Mouse (Mus musculus): ENCODE data around the gene Ctu2. TPM values are rescaled to one million over a fixed set of nuclear protein-coding genes. Genes with fewer than 3 reads are reported as not detected.
A peak's percentile ranks its signal among the peaks of the same experiment; 100 is the strongest.

Ctu2 gene
- total and polyA plus RNA-seq, 3 experiments = 23.8 to 63.1 (median 40.4) TPM

DNA sequence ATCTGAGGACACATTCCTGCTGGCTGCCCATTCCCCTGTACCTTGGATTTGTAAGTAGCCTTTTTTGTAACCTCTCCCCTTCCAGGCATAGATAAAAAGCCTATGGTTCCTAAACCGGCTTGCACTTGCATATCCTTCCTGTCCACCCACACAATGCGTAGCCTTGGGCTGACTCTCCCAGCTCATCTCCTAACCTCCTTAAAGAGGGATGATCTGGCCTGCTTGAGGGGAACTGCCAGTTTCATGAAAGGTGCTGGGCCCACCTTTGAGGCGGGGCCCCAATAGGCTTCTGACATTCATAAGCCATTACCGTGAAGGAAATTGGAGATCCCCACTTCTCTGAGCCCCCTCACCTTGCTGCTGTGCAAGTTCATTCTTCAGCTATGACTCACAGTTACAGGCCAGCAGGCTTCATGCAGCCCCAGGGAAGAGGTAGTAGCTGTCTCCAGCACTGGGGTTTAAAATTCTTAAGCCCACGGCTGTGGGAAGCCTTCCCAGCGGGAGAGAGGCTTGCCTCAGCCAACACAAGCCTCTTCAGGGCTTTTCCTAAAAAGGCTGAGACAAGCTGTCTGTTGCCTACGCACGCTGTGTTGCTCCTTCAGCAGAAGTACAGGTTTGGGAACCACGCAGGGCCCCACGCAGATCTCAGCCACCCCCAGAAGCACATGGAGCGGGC is 14.3 kb upstream of the Ctu2 start:
- Histone ChIP-seq H3K36me3 (replicated peaks in 1 of 2; ENCODE audit: control insufficient read depth in 1 of 2, insufficient read depth in 1 of 2, low read length in 1 of 2) (peaks cover 0 to 17% of the 10 kb centered on the region in 2 experiments), H3K4me2 (ENCODE audit: insufficient read depth, low read depth, poor library complexity, severe bottlenecking) (no peak overlapping the region), H3K27ac (ENCODE audit: insufficient read depth, low read depth) (no peak overlapping the region), H3K4me1 (ENCODE audit: control insufficient read depth in 1 of 2, insufficient read depth in 2 of 2) (peaks cover 9 to 48% of the 10 kb centered on the region in 2 experiments), H3K9me3 (replicated peaks; ENCODE audit: low read length) (peaks cover 3% of the 10 kb centered on the region), H3K27me3 (replicated peaks) (peaks cover 38% of the 10 kb centered on the region), H3K79me2 (replicated peaks; ENCODE audit: control insufficient read depth, extremely low read depth, insufficient read depth, poor library complexity, severe bottlenecking) (no peaks in the 10 kb centered on the region), H3K9ac (ENCODE audit: insufficient read depth, low read depth) (no peak overlapping the region), H3K4me3 (replicated peaks in 1 of 3; ENCODE audit: low read depth in 2 of 3, low read length in 2 of 3, poor library complexity in 1 of 3) (no peak overlapping the region)
- dilution Hi-C loops (cut with MboI; ENCODE audit: extremely low pct_ligation_motif_present, extremely low pct_unique_long_range_greater_than_20kb, low sequenced_read_pairs) = no loop called here
- TF ChIP-seq MYC (IDR thresholded peaks at IDR 0.05; ENCODE audit: low read depth, low read length) = no peak
- TF ChIP-seq SMC3 (IDR thresholded peaks at IDR 0.05; ENCODE audit: low read depth, low read length) = no peak
- TF ChIP-seq TCF12 (IDR thresholded peaks at IDR 0.05; ENCODE audit: low read depth, low read length) = 0 out of 2 replicates have a peak, but pooled peaks have one; percentile 1
- 0 out of 2 replicates have a peak, but pooled peaks have one; percentile 22 for TF ChIP-seq EP300 (IDR thresholded peaks at IDR 0.05; ENCODE audit: low read length)
- 0 out of 2 replicates have a peak, but pooled peaks have one; percentile 18 for TF ChIP-seq SIN3A (IDR thresholded peaks at IDR 0.05; ENCODE audit: low read length)
- peak; percentile 63; the same call in 1 of the 2 replicates for TF ChIP-seq IRF4 (IDR thresholded peaks at IDR 0.05; ENCODE audit: low read depth, low read length)
- 0 out of 2 replicates have a peak, but pooled peaks have one; percentile 11 for TF ChIP-seq BHLHE40 (IDR thresholded peaks at IDR 0.05; ENCODE audit: low read depth, low read length)
- in situ Hi-C loops (cut with MboI; ENCODE audit: low pct_ligation_motif_present, low pct_unique_long_range_greater_than_20kb, low sequenced_read_pairs) = no loop called here
- DNase-seq (ENCODE audit: extremely low read depth) = peak; percentile 28

DNA sequence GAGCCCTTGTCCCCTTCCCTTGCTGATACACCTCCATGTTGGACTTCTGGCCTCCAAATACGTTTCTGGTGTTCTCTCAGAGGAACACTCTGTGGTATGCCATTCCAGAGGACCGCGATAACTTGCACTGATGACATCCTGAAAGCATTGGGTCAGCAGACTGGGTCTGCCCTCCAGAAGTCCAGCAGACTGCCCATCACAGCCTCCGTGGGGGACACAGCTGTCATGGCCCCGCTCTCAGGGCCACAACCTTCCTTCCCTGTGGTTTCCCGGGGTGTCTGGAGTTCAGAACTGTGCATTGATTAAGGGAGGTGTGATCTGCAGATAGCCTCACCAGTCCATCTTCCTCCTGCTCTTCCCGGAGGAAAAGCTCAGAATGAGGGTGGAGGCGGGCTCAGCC is 13.4 kb upstream of the Ctu2 start:
- Histone ChIP-seq H3K9me3 (replicated peaks; ENCODE audit: low read length) (peaks cover 3% of the 10 kb centered on the region), H3K27ac (ENCODE audit: insufficient read depth, low read depth) (no peak overlapping the region), H3K4me2 (ENCODE audit: insufficient read depth, low read depth, poor library complexity, severe bottlenecking) (no peak overlapping the region), H3K27me3 (replicated peaks) (peaks cover 33% of the 10 kb centered on the region), H3K36me3 (replicated peaks in 1 of 2; ENCODE audit: control insufficient read depth in 1 of 2, insufficient read depth in 1 of 2, low read length in 1 of 2) (peaks cover 9 to 26% of the 10 kb centered on the region in 2 experiments), H3K4me1 (ENCODE audit: control insufficient read depth in 1 of 2, insufficient read depth in 2 of 2) (peaks cover 7 to 44% of the 10 kb centered on the region in 2 experiments), H3K9ac (ENCODE audit: insufficient read depth, low read depth) (no peak overlapping the region), H3K79me2 (replicated peaks; ENCODE audit: control insufficient read depth, extremely low read depth, insufficient read depth, poor library complexity, severe bottlenecking) (no peaks in the 10 kb centered on the region), H3K4me3 (replicated peaks in 1 of 3; ENCODE audit: low read depth in 2 of 3, low read length in 2 of 3, poor library complexity in 1 of 3) (no peak overlapping the region)
- no peak for DNase-seq (ENCODE audit: extremely low read depth)
- no peak for TF ChIP-seq MEF2A (IDR thresholded peaks at IDR 0.05; ENCODE audit: borderline replicate concordance, low read depth, low read length)
- no peak for TF ChIP-seq SMC3 (IDR thresholded peaks at IDR 0.05; ENCODE audit: low read depth, low read length)
- no peak for TF ChIP-seq UBTF (IDR thresholded peaks at IDR 0.05; ENCODE audit: low read depth, low read length)
- in situ Hi-C loops (cut with MboI; ENCODE audit: low pct_ligation_motif_present, low pct_unique_long_range_greater_than_20kb, low sequenced_read_pairs) (no loop called here), dilution Hi-C loops (cut with MboI; ENCODE audit: extremely low pct_ligation_motif_present, extremely low pct_unique_long_range_greater_than_20kb, low sequenced_read_pairs) (no loop called here)

Data from CH12.LX (cell line).